Mouse (Mus musculus) megakaryocyte, adult 5-6 weeks (primary cell): Measurements from ENCODE around the gene Pcyt1a. TPM values are rescaled to one million over a fixed set of nuclear protein-coding genes. Genes with fewer than 3 reads are reported as not detected.
"Not testable (repeated sequence)": the region's sequence is repeated elsewhere in the genome, so short reads cannot be mapped to it uniquely, and the experiment has no call there.

Experiments
- ATAC-seq: 2 replicates; pipeline ENCODE4 v1.8.0; 2016; ENCODE audit warnings: mild to moderate bottlenecking, inconsistent platforms; ENCODE audit not compliant: poor library complexity, severe bottlenecking
- total RNA-seq, 2 experiments: library from RNA; stranded (forward) in 1 of 2; stranded (reverse) in 1 of 2; fragments of 153-499, 151-499 nt in 1 of 2; fragments of 221-1000, 200-1000 nt in 1 of 2; gene quantifications; 2 replicates each; pipeline versions ENCODE4 v1.2.3 to v1.2.4; 2015 to 2017

Pcyt1a gene
- total RNA-seq, 2 experiments from 2014 or later, result 32.5 to 59.9 TPM

DNA sequence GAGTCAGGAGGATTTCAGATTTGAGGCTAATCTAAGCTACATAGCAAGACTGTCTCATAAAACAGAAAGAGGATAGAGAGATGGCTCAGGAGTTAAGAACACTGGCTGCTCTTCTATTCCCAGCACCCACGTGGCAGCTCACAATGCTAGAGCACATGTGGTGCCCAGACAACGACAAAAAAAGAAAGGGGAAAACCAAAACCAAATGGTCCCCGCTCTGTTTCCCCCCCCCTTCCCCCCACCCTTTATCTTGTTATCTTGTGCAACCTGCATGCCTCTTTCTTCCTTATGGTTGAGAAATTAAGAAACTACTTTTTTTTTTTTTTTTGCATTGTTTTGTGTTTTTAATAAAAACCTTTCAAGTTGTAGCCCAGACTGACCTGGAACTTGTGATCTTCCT, 37.8 kb downstream of the Pcyt1a start:
- ATAC-seq, result no peak

DNA sequence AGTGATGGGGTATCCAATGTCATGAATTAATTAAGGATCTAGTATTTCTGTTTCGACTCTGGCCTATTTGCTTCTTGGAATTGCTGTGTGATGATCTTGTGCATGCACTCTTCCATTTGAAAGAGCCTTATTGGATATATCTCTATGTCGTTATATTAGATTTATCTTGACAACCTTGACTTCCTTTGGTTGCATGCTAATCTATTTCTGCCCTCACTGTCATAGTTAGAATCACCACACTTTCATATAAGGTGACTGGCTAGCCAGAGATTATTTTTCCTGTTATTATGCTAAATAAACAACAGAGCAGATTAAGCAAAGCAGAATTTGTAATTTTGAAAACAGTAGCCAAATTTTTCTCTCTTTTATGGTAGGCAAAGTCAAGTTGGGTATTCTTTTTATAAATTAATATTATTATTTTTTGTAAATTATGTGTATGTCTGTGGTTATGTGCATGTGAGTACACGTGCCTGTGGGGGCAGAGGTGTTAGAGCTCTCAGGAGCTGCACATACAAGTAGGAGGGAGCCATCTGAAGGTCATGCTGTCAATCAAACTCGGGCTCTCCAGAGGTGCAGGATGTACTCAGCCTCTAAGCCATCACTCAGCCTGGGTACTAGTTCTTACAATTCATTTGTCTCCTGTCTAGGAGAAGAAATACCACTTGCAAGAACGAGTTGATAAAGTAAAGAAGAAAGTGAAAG, 38.8 kb downstream of the Pcyt1a start:
- no peak for ATAC-seq

DNA sequence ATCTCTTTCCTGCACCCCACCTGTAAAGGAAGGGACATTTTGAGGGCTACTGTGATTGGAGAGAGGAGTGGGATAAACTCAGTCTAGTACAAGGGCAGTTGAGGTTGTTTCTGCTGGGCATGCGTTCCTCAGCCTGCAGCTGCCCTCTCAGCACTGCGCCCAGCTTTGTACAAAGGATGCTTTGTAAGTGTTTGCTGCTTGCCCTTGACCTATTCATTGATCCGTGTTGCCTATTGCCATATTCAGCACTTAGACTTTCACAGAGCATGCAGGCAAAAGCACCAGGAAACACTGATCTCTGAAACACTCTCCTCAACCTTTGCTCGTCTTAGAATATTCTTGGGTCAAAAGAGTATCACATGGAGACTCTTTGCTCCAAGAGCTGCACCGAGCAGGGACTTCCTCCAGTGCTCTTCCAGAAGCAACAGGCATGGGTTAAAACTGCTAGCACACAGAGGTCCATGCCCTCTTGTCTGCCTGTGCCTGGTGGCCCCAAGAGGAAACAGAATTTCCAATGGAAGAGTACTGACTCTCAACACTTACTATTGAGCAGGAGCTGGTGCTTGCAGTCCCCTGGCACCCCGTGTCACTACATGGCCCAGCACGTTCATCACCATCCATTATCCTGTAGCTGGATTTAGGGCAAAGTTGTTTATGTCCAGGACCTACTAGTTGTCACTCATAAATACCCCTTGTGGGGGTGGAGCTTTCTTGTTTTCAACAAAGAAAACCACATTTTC, 41.7 kb downstream of the Pcyt1a start:
- ATAC-seq, result no peak

GRCm38 (mm10) chr16:32477315-32477714, 46.6 kb downstream of the Pcyt1a start:
- ATAC-seq, result no peak

DNA sequence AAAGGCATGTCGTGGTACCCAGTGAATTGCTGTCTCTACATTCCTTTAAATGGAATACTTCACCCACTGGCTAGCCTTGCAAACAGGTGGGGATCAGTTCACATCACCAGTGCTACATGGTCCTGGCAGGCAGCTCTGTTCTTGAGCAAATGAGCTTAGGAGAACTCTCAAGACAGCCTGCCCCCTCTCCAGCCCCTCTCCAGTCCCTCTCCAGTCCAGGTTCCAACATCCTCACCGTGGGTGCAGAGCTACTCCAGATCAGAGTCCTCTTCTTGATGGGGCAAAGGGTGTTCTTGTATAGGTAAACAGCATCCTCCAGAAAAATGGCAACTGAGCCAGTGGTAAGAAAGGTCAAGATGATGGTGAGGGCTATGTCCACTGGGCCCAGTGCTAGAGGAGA, 48.7 kb downstream of the Pcyt1a start:
- no peak for ATAC-seq

GRCm38 (mm10) chr16:32484431-32484871, 53.7 kb downstream of the Pcyt1a start:
- ATAC-seq, result no peak

DNA sequence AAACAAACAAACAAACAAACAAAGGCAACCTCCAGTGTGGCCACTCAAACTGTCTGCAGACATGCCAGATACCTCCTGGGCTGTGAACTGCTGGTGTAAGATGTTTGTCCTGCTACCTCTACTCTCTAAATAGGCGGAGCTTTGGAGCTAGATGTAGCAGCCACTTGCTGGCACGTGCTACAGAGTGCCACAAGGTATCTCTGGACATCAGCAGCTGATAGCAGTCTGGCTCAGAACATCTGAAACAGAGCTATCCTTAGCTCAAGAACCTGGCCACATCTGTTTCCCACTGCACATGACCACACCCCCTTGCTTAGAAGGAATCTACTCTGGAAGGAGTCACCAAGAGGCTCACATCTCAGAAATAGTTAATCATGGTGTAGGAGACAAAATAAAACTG, 54.5 kb downstream of the Pcyt1a start:
- ATAC-seq, result no peak

- no peak for ATAC-seq
Measured at GRCm38 (mm10) chr16:32486046-32486445, 55.3 kb downstream of the Pcyt1a start.

GRCm38 (mm10) chr16:32487234-32488111, 56.8 kb downstream of the Pcyt1a start, which contains the start of gene Slc51a:
Gene Slc51a (minus strand): TSS chr16:32487879.
- no peak for ATAC-seq

DNA sequence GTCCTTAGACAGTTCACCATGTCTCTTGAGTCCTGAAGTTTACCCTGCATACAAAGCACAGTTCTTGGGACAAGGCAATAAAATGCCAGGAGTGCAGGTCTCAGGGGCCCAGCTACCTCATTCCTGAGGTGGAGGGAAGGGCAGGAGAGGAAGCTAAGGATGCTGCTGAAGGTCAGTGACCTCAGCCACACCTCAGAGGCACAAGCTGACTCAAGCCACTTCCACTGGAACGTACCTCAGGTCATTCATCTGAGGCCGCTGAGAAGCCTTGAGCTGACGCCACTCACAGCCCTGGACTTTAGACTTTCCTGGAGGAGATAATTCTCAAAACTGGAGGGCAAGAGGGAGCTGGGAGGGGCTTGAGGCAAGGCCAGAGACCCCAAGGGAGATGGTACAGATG, 58.2 kb downstream of the Pcyt1a start:
- no peak for ATAC-seq

GRCm38 (mm10) chr16:32494371-32494770, 63.6 kb downstream of the Pcyt1a start:
- ATAC-seq, result not testable (repeated sequence)

GRCm38 (mm10) chr16:32495965-32496364, 65.2 kb downstream of the Pcyt1a start, which contains the start of gene Zdhhc19:
Gene Zdhhc19 (plus strand): TSS chr16:32496265.
- no peak for ATAC-seq

DNA sequence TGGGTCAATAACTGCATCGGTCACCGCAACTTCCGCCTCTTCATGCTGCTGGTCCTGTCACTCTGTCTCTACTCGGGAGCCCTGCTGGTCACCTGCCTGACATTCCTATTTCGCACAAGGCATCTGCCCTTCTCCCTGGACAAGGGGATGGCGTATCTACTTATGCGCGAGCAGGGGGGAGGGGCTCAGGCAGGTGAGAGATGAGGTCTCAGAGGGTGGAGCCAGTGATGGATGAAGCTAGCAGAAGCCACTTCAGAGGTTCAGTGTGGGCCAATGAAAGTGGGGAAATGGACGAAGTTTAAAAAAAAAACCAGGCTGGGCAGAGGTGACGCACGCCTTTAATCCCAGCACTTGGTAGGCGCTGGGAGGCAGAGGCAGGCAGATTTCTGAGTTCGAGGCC, 68.3 kb downstream of the Pcyt1a start:
- ATAC-seq, result no peak

DNA sequence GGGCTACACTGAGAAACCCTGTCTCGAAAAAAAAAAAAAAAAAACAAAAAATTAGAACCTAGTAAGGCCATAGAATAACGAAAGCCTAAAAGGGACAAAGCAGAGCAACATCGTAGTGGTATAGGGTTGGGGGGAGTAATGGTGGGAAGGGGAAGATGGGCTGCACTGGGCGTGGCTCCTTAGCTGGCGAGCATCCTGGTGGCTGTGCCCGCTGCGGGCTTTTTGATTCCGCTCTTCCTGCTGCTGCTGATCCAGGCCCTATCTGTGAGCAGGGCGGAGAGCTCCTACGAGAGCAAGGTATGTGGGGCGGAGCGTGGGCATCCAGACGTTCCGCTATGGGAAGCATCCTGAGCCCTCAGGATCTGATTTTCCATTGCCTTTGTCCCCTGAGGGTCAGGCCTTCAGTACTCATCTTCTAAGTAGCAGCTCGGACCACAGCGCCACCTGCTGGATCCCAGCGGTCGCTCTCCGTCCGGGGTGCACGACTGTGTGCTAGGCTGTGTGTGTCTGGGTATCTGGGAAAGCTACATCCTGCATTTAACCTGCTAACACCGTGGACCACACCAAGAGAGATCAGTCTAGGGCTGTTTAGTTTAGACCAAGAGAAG, 68.8 kb downstream of the Pcyt1a start:
- ATAC-seq, result peak; percentile 86

- peak; percentile 72 for ATAC-seq
Measured at GRCm38 (mm10) chr16:32501459-32501858, 70.7 kb downstream of the Pcyt1a start.

DNA sequence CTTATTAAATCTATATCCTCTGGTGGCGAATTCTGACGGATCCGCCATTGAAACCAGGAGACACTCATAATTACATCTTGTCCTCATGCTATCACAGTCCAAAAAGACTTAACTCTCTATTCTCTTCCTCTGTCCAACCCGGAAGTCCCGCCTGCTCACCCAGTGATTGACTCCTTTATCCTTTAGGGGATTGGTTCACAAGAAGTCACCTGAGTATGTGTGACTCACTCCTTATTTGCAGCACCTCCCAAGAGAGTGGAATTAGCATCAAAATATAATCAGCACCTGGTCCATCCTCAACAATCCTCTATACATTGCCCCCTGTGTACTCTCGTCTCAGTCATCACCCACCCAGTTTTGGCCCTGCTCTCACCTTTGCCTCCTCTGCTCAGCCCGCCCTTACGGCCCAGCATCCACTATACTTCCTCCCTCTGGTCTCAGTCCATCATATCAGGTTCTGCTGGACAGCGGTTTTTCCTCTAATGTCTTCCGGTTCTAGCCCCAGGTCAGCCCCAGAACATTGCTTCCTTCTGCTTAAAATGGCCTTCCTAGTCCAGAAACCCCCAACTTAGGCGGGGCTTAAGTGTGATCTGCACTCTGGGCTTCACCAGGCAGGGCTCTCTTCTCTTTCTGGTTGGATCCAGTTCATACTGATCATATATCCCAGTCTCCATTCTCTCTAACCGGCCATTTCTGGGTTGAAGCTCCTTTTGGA, 72.1 kb downstream of the Pcyt1a start:
- ATAC-seq, result no peak

GRCm38 (mm10) chr16:32503633-32504032, 72.9 kb downstream of the Pcyt1a start:
- ATAC-seq, result no peak

DNA sequence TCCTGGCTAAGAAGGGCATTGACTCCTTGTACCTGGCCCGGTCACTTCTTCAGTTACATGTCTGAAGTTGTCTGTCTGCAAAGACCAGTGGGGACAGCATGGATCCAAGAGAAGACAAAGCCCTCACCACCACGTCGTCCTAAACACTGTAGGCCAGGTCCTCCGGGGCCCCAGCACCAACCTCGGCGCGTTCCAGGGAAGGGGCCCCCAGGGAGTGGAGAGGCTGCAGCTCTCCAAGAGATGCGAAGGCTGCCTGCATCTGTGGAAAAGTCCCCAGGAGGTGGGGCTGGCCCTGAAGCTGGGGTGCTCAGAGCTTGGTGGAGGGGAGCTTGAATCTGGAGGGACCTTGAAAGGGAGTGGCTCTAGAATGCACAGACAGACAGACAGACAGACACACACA, 75.6 kb downstream of the Pcyt1a start:
- ATAC-seq, result no peak

DNA sequence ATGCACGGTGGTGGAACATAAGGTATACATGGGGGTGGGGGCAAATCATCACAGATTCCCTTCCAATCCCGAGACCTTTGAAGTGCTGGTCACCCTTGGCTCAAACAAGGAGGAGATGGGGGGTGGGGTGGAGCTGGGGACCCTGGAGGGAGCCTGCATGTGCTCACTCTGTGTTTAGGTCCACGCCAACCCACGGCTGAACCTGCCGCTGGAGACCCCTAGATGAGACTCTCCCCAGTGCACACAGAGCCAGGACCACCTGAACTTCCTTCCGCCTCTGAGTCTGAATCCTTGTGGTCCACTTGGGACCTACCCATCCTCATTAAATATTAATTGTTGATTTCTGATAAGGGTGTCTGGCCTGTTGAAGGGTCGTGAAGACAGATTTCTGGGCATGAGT, 76.1 kb downstream of the Pcyt1a start:
- no peak for ATAC-seq

- ATAC-seq, result peak; percentile 78
Measured at GRCm38 (mm10) chr16:32507407-32507806, 76.7 kb downstream of the Pcyt1a start.
